In the genomic region with DNA sequence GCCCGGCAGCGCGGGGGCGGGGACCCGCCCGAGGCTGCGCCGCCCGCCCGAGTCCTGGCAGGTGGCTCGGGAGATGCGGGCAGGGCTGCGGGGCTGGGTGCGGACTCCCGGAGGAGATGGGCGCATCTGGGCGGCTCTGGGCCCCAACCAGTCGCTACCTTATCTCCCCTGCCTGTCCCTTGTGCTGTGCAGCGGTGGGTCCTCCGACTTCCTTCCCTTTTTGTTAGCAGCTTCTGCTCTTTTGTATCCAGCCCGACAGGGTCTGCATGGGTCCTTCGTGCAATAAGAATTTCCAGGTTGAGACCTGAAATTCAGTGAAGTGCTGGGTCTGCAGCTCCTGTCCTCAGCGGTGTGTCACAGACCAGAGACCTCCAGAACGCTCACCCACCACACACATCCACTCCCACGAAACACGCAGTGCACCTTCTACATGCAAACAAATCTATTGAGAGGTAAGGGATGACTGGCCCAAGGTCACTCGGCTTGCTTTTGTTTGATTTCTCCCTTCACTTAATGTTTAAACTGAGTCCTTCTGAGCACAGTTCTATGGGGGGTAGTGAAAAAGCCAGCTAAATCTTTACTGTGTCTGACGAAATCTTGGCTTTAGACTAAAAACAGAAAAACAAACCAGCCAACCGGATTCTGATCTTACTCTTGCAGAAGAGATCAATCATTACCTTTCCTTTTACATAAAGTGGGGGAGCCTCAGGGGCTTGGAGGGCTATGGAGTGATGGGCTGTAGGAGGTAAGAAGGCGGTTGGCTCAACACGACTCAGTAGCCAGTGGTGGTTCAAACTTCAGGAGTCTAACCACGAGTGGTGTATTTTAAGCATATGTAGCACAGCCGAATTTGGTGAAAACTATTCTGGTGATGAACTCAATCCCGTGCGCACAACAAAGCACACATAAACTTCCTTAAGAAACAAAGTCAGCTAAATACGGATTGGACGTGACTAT, we compare ENCODE assay signal across 8 mouse cellular contexts. TPM values are rescaled to one million over a fixed set of nuclear protein-coding genes. Genes with fewer than 3 reads are reported as not detected.
A peak's percentile ranks its signal among the peaks of the same experiment; 100 is the strongest.
DNase-seq lines count a peak whose midpoint lies in the region; ATAC-seq lines count a peak whose summit lies in the region.

No protein-coding gene starts in this region.

- peak overlapping the region; percentile 67 for H3K9ac ChIP-seq in embryonic facial prominence, embryonic 14.5 days (ENCODE audit: low read depth, low read length)
- peak overlapping the region; percentile 68 for H3K9ac ChIP-seq in intestine, embryonic 15.5 days

- H3K27ac ChIP-seq in embryonic facial prominence, embryonic 14.5 days (replicated peaks; ENCODE audit: low read depth, low read length) = no peak overlapping the region
- H3K27ac ChIP-seq in intestine, embryonic 15.5 days = peak overlapping the region; percentile 81

- H3K4me1 ChIP-seq in embryonic facial prominence, embryonic 14.5 days (ENCODE audit: control insufficient read depth, insufficient read depth, low read length) = 0 out of 2 replicates have a peak, but pooled peaks cover 3% of the 10 kb centered on the region
- H3K4me1 ChIP-seq in intestine, embryonic 15.5 days (replicated peaks) = peaks cover 1% of the 10 kb centered on the region; the same call in 1 of the 2 replicates

- H3K27me3 ChIP-seq in embryonic facial prominence, embryonic 14.5 days (replicated peaks; ENCODE audit: control insufficient read depth, insufficient read depth, low read length) = peaks cover 37% of the 10 kb centered on the region
- 0 out of 2 replicates have a peak, but pooled peaks cover 2% of the 10 kb centered on the region for H3K27me3 ChIP-seq in intestine, embryonic 15.5 days (replicated peaks)

- H3K4me2 ChIP-seq in embryonic facial prominence, embryonic 14.5 days (ENCODE audit: low read depth, low read length) = peak overlapping the region; percentile 99
- H3K4me2 ChIP-seq in intestine, embryonic 15.5 days (replicated peaks) = peak overlapping the region; percentile 91

- no peaks in the 10 kb centered on the region for H3K36me3 ChIP-seq in embryonic facial prominence, embryonic 14.5 days (ENCODE audit: control insufficient read depth, insufficient read depth, low read length)
- no peaks in the 10 kb centered on the region for H3K36me3 ChIP-seq in intestine, embryonic 15.5 days

- 33% methylated on average over 22 of the region's 37 CpGs for WGBS in embryonic facial prominence, embryonic 14.5 days
- 14% methylated on average over 37 of the region's 37 CpGs for WGBS in intestine, embryonic 15.5 days

- no peak; the same call in 1 of the 2 replicates for ATAC-seq in embryonic facial prominence, embryonic 14.5 days (ENCODE audit: low read depth)
- ATAC-seq in intestine, embryonic 15.5 days = peak; percentile 11
- ATAC-seq in megakaryocyte-erythroid progenitor cell, adult 5-6 weeks (replicated peaks; ENCODE audit: low FRiP score, low TSS enrichment, poor library complexity, severe bottlenecking) = peak; percentile 76
- no peak for ATAC-seq in activated CD4-positive, CD25-positive, alpha-beta regulatory T cell, adult 4 months

- peak; percentile 46 to 64 for DNase-seq in left cerebral cortex, adult 18-20 months (ENCODE audit: low spot score in 2 of 2)
- no peak for DNase-seq in left cerebral cortex, adult 11 months (ENCODE audit: low spot score)
- peak; percentile 21 for DNase-seq in T-cell, adult 2 months (ENCODE audit: low spot score)
- DNase-seq in embryonic facial prominence, embryonic 14.5 days (ENCODE audit: low spot score) = no peak
- peak; percentile 42 for DNase-seq in thymus, postnatal 4 days

- peak overlapping the region; percentile 73 for H3K4me3 ChIP-seq in embryonic facial prominence, embryonic 14.5 days (ENCODE audit: low read depth, low read length)
- H3K4me3 ChIP-seq in intestine, embryonic 15.5 days (replicated peaks) = peak overlapping the region; percentile 74

- H3K9me3 ChIP-seq in embryonic facial prominence, embryonic 14.5 days (ENCODE audit: control insufficient read depth, low read length) = no peaks in the 10 kb centered on the region
- no peaks in the 10 kb centered on the region for H3K9me3 ChIP-seq in intestine, embryonic 15.5 days

RNA-seq across cellular contexts. Expression of a gene that starts 19.1 kb away (rescaled TPM):
- total RNA-seq in left cerebral cortex, adult 18-20 months (2021) = 10 to 100 TPM; 63.7 to 65.5 TPM
- polyA plus RNA-seq in embryonic facial prominence, embryonic 14.5 days (2014; fragmentation: Nextera tagmentation; extraction: Ambion mirVana) = 3.6 and 4.3 TPM in 2 replicates
- 7.0 and 9.2 TPM in 2 replicates for polyA plus RNA-seq in intestine, embryonic 15.5 days (2015; fragmentation: Nextera tagmentation; extraction: Ambion mirVana)
- total RNA-seq in megakaryocyte-erythroid progenitor cell, adult 5-6 weeks (2014; fragmentation: Nextera tagmentation) = 0.15 and 3.3 TPM in 2 replicates
- total RNA-seq in megakaryocyte-erythroid progenitor cell, adult 5-6 weeks (2017) = 0.04 TPM in 1 of 2 replicates, not detected in the other
- 1 to 10 TPM; 1.0 to 1.5 TPM for polyA plus RNA-seq in activated CD4-positive, CD25-positive, alpha-beta regulatory T cell, adult 4 months (2017; shearing (Covaris generic))

Comparison
In these comparisons a context has a peak if more than half of its experiments do, and no peak if none do; other contexts are left out.
1. DNase-seq: peak in left cerebral cortex, adult 18-20 months (2 of 2), T-cell, adult 2 months (single experiment) and thymus, postnatal 4 days (single experiment); none in left cerebral cortex, adult 11 months (single experiment) and embryonic facial prominence, embryonic 14.5 days (single experiment).
2. ATAC-seq: peak in intestine, embryonic 15.5 days (single experiment) and megakaryocyte-erythroid progenitor cell, adult 5-6 weeks (single experiment); none in embryonic facial prominence, embryonic 14.5 days (single experiment) and activated CD4-positive, CD25-positive, alpha-beta regulatory T cell, adult 4 months (single experiment).